Mouse (Mus musculus): ENCODE measurements around the gene Grin3b.

The Grin3b gene

GRCm38 (mm10) chr10:80016931-80017330, 46.4 kb downstream of the Grin3b start:
- DNase-seq (ENCODE audit: low spot score in 2 of 2), result no peak

- DNase-seq (ENCODE audit: low spot score in 2 of 2), result peak; percentile 71 to 83
Observed at GRCm38 (mm10) chr10:80017361-80017760, 46.8 kb downstream of the Grin3b start.

DNA sequence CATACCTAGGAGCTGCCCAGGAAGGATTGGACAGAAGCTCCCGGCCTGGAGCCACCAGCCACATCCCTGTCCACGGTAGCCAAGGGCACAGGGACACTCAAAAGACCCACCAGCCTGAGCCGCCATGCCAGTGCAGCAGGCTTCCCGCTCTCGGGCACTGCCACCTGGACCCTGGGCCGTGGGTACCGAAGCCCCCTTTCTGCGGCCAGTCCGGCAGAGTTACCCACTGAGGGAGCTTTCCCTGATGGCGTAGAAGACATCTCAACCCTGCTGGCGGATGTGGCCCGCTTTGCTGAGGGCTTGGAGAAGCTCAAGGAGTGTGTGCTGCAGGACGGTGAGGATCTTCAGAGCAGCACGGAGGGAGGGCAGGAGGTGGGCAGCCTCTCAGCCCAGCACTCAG, 47.3 kb downstream of the Grin3b start:
- no peak for DNase-seq (ENCODE audit: low spot score in 2 of 2)

DNA sequence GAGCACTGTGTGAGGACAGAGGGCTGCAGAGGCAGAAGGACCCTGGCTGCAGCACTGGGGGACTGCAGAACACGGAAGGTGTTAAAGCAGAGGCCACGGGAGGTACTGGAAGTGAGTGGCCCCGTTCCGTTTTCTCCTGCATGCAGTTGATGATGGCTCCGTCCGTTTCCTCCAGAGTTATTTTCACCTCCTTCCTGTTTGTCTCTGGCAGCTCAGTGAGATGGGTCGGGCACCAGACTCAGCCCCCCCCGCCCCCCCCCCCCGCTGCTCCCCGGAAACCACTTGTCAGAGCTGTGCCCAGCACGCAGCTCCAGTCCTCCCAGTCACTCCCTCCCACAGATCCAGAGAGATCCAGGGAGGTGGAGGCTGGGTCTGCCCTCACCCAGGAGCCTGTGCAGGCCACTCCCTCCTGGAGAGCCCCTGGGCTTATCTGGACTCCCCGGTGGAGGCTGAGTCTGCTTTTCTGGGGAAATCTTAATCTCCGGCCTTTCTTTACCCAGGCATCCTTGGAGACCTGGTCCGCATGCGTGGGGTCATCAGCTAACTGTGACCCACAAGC, 48.3 kb downstream of the Grin3b start:
- no peak for DNase-seq (ENCODE audit: low spot score in 2 of 2)

- DNase-seq (ENCODE audit: low spot score in 2 of 2), result no peak
Observed at GRCm38 (mm10) chr10:80019471-80020131, 49.1 kb downstream of the Grin3b start.

- DNase-seq (ENCODE audit: low spot score in 2 of 2), result no peak
Observed at GRCm38 (mm10) chr10:80020191-80020590, 49.7 kb downstream of the Grin3b start.

- no peak for DNase-seq (ENCODE audit: low spot score in 2 of 2)
Observed at GRCm38 (mm10) chr10:80020603-80021319, 50.2 kb downstream of the Grin3b start.

DNA sequence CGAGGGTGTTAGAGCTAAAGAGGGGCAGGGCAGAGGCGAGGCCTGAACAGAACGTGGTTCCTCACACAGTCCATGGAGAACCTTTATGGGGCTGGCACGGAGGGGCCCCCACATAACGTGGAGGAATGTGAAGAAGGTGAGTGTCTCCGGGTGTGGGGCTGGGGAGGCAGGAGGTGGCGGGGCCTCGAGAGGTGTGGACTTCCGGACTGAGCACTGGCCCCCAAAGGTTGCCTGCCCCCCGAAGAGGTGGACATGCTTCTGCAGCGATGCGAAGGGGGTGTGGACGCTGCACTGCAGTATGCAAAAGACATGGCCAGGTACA, 50.8 kb downstream of the Grin3b start:
- no peak for DNase-seq (ENCODE audit: low spot score in 2 of 2)

DNA sequence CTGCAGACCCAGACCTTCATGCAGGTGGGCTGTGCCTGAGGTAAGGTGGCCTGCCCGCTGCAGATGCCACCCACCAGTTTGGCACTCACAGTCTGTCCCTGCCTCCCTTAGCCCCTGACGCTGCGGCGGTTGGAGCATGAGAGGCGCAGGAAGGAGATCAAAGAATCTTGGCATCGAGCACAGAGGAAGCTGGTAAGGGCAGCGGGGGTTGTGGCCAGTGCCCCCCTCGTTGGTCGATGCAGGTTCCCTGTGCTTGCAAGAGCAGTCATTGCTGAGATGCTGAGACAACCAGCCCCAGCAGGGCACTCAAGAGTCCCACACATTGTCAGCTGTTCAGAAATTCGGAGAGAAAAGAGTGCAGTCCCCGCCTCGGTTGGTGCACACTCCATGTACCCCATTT, 51.6 kb downstream of the Grin3b start:
- no peak for DNase-seq (ENCODE audit: low spot score in 2 of 2)

DNA sequence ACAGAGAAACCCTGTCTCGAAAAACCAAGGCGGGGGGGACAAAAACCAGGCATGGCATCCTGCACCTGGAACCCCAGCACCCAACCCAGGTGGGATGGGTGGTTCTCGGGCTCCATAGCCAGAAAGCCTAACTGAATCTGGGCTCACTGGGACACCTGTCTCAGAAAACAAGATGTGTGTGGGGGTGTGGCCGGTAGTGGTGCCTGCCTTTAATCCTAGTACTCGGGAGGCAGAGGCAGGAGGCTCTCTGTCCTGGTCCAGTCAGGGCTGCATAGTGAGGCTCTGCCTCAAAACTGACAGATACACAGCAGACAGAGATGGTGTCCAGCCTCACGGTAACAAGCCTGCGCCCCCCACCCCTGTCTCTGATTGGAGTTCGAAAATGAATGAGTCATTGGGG, 52.3 kb downstream of the Grin3b start:
- no peak for DNase-seq (ENCODE audit: low spot score in 2 of 2)

- DNase-seq (ENCODE audit: low spot score in 2 of 2), result no peak
Observed at GRCm38 (mm10) chr10:80023758-80024157, 53.2 kb downstream of the Grin3b start.

GRCm38 (mm10) chr10:80024229-80025043, 53.9 kb downstream of the Grin3b start:
- DNase-seq (ENCODE audit: low spot score in 2 of 2), result peak in 1 of 2 experiments; percentile 47

- no peak for DNase-seq (ENCODE audit: low spot score in 2 of 2)
Observed at GRCm38 (mm10) chr10:80025044-80025347, 54.5 kb downstream of the Grin3b start.

- DNase-seq (ENCODE audit: low spot score in 2 of 2), result no peak
Observed at GRCm38 (mm10) chr10:80025463-80025862, 54.9 kb downstream of the Grin3b start.

DNA sequence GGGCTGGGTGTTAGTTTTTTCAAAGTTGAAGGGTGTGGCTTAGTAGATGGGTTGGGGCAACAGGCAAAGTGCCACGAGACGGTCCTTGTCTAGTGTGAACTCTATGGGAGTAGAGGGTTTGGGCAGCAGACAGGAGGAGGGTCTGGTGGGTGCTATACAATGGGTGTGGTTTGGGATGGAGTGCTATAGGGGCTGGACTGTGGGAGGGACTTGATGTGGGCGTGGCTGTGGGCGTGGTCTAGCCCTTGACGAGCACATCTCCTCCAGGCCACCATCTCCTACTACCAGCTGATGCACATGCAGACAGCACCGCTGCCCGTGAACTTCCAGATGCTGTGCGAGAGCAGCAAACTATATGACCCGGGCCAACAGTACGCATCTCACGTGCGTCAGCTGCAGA, 55.4 kb downstream of the Grin3b start:
- no peak for DNase-seq (ENCODE audit: low spot score in 2 of 2)

Measured in spleen, postnatal 14 days (tissue).